Mouse (Mus musculus) ES-Bruce4 (cell line): ENCODE data around the gene A3galt2.

Experiments
- CTCF ChIP-seq: IDR thresholded peaks from one replicate; pipeline ENCODE4 v1.8.1; 2011; ENCODE audit warnings: low read depth, low read length
- EP300 ChIP-seq: IDR thresholded peaks from 2 replicates; pipeline ENCODE4 v1.6.1; 2011; ENCODE audit warnings: low read depth, low read length; ENCODE audit not compliant: insufficient read depth
- POLR2A ChIP-seq: IDR thresholded peaks from one replicate; pipeline ENCODE4 v1.8.1; 2011; ENCODE audit warnings: low read length; ENCODE audit not compliant: insufficient read depth

GRCm38 (mm10) chr4:128747614-128748270 lies 7.4 kb upstream of the A3galt2 start:
- TF ChIP-seq CTCF, result no peak
- no peak for TF ChIP-seq POLR2A
- no peak for TF ChIP-seq EP300
